Mouse (Mus musculus) kidney, adult 2 months (tissue): ENCODE data around the gene Phox2a. TPM values are rescaled to one million over a fixed set of nuclear protein-coding genes. Genes with fewer than 3 reads are reported as not detected.

ENCODE experiments used
- DNase-seq: peaks from one replicate; pipeline ENCODE4 v3.0.0; 2021
- H3K27ac ChIP-seq: fragments of 200-500 bp; 2 replicates; pipeline ENCODE4 v1.5.1; 2012; ENCODE audit warnings: low read depth, low read length, control low read depth, inconsistent platforms; ENCODE audit not compliant: insufficient read depth
- H3K27me3 ChIP-seq: fragments of 200-500 bp; replicated peaks from 2 replicates; pipeline ENCODE4 v1.6.1; 2012; ENCODE audit warnings: mild to moderate bottlenecking, moderate library complexity, low read length, inconsistent platforms; ENCODE audit not compliant: control insufficient read depth, insufficient read depth
- H3K36me3 ChIP-seq: fragments of 200-500 bp; 2 replicates; pipeline ENCODE4 v1.6.1; 2012; ENCODE audit warnings: mild to moderate bottlenecking, moderate library complexity, low read length, inconsistent platforms; ENCODE audit not compliant: control insufficient read depth, insufficient read depth
- H3K4me1 ChIP-seq: fragments of 200-500 bp; 2 replicates; pipeline ENCODE4 v1.6.1; 2011; ENCODE audit warnings: low read length; ENCODE audit not compliant: control insufficient read depth, insufficient read depth
- H3K4me3 ChIP-seq: fragments of 200-500 bp; 2 replicates; pipeline ENCODE4 v1.5.1; 2011; ENCODE audit warnings: mild to moderate bottlenecking, low read depth, low read length, control low read depth; ENCODE audit not compliant: insufficient read depth
- CTCF ChIP-seq: fragments of 200-500 bp; conservative IDR thresholded peaks from 2 replicates; pipeline ENCODE4 v1.5.1; 2011; ENCODE audit warnings: low read depth, mild to moderate bottlenecking, control low read depth, low read length, moderate library complexity, mixed read lengths; ENCODE audit not compliant: insufficient read depth, insufficient read length
- POLR2A ChIP-seq: fragments of 200-500 bp; IDR thresholded peaks from one replicate; pipeline ENCODE4 v1.6.1; 2011; ENCODE audit warnings: low read depth, low read length, control low read depth
- WGBS: fragments of 180-500 bp; shearing (Covaris S2); methylation state at CpG from one replicate; pipeline ENCODE4 v1.1.7; 2018; 5-methylcytosine and 5-hydroxymethylcytosine counted together
- polyA plus RNA-seq: library from polyadenylated mRNA; depleted of rRNA; stranded (reverse); fragments of >200 nt; gene quantifications from 2 replicates; pipeline ENCODE4 v1.2.3, GENCODE M21; 2012; rRNA removed

The Phox2a gene
- polyA plus RNA-seq, 1 experiment: 0.20 TPM

- TF ChIP-seq CTCF: no peak
- TF ChIP-seq POLR2A: no peak
- Histone ChIP-seq H3K4me1 (peaks cover 13% of the 10 kb centered on the region; the same call in 1 of the 2 replicates), H3K27me3 (no peaks in the 10 kb centered on the region), H3K4me3 (no peak overlapping the region), H3K36me3 (no peaks in the 10 kb centered on the region; the same call in 1 of the 2 replicates), H3K27ac (peak overlapping the region; percentile 75)
- 55% methylated on average over 3 of the region's 3 CpGs for WGBS
- peak; percentile 47 for DNase-seq
Observed at GRCm38 (mm10) chr7:101871296-101871695, 53.2 kb downstream of the Phox2a start.

Other genes with a start within 250 kb of the Phox2a start
- 0.16 and 0.69 TPM in 2 replicates for gene Art2b, start 232.7 kb upstream of the Phox2a start, polyA plus RNA-seq
- gene Clpb, start 154.7 kb upstream of the Phox2a start, polyA plus RNA-seq: 64.8 and 84.9 TPM in 2 replicates
- 62.1 and 81.3 TPM in 2 replicates for gene Inppl1, start 19.9 kb downstream of the Phox2a start, polyA plus RNA-seq
- gene Folr2, start 38.9 kb downstream of the Phox2a start, polyA plus RNA-seq: 11.2 and 11.7 TPM in 2 replicates
- 40.2 and 42.6 TPM in 2 replicates for gene Anapc15, start 45.4 kb downstream of the Phox2a start, polyA plus RNA-seq
- gene Folr1, start 52.5 kb downstream of the Phox2a start, polyA plus RNA-seq: 942 and 1,044 TPM in 2 replicates
- 255 and 267 TPM in 2 replicates for gene Lamtor1, start 87.6 kb downstream of the Phox2a start, polyA plus RNA-seq
- 0.09 and 0.14 TPM in 2 replicates for gene Tomt, start 88.0 kb downstream of the Phox2a start, polyA plus RNA-seq
- gene Lrrc51, start 115.6 kb downstream of the Phox2a start, polyA plus RNA-seq: 19.6 and 21.6 TPM in 2 replicates
- gene Numa1, start 115.8 kb downstream of the Phox2a start, polyA plus RNA-seq: 71.8 and 77.5 TPM in 2 replicates
- gene Il18bp, start 200.4 kb downstream of the Phox2a start, polyA plus RNA-seq: 18.9 and 22.9 TPM in 2 replicates
- gene Rnf121, start 247.2 kb downstream of the Phox2a start, polyA plus RNA-seq: 42.7 and 43.8 TPM in 2 replicates
- gene Xndc1, start 247.2 kb downstream of the Phox2a start, polyA plus RNA-seq: 12.3 and 13.2 TPM in 2 replicates
- 1.8 and 2.5 TPM in 2 replicates for gene Xntrpc, start 247.4 kb downstream of the Phox2a start, polyA plus RNA-seq